Mouse (Mus musculus): ENCODE measurements around the gene Ndufs3. TPM values are rescaled to one million over a fixed set of nuclear protein-coding genes. Genes with fewer than 3 reads are reported as not detected.

The Ndufs3 gene
- polyA plus RNA-seq, 1 experiment = 56.8 TPM

- no peaks in the 10 kb centered on the region for H3K36me3 ChIP-seq (replicated peaks; ENCODE audit: low read length)
- TF ChIP-seq GATA1 (IDR thresholded peaks at IDR 0.05; ENCODE audit: borderline replicate concordance, low read length) (no peak), FLI1 (IDR thresholded peaks at IDR 0.05; ENCODE audit: low read length) (no peak)
- no peak overlapping the region for H3K4me3 ChIP-seq (replicated peaks)
- H3K4me1 ChIP-seq = no peaks in the 10 kb centered on the region
- H3K9me3 ChIP-seq = no peaks in the 10 kb centered on the region
- H3K27me3 ChIP-seq (replicated peaks) = peaks cover 30% of the 10 kb centered on the region
These were observed 27.2 kb upstream of the Ndufs3 start for GRCm38 (mm10) chr2:90931829-90932228.

GRCm38 (mm10) chr2:90928566-90928965 is 23.9 kb upstream of the Ndufs3 start:
- no peak for TF ChIP-seq FLI1 (IDR thresholded peaks at IDR 0.05; ENCODE audit: low read length)
- TF ChIP-seq GATA1 (IDR thresholded peaks at IDR 0.05; ENCODE audit: borderline replicate concordance, low read length) = no peak
- H3K9me3 ChIP-seq = no peaks in the 10 kb centered on the region
- H3K4me3 ChIP-seq (replicated peaks) = no peak overlapping the region
- no peaks in the 10 kb centered on the region for H3K4me1 ChIP-seq
- H3K27me3 ChIP-seq (replicated peaks) = peaks cover 35% of the 10 kb centered on the region
- H3K36me3 ChIP-seq (replicated peaks; ENCODE audit: low read length) = no peaks in the 10 kb centered on the region

- no peak for TF ChIP-seq FLI1 (IDR thresholded peaks at IDR 0.05; ENCODE audit: low read length)
- TF ChIP-seq GATA1 (IDR thresholded peaks at IDR 0.05; ENCODE audit: borderline replicate concordance, low read length) = no peak
- Histone ChIP-seq H3K4me1 (peaks cover 18% of the 10 kb centered on the region), H3K27me3 (replicated peaks) (peaks cover 10% of the 10 kb centered on the region), H3K36me3 (replicated peaks; ENCODE audit: low read length) (no peaks in the 10 kb centered on the region), H3K4me3 (replicated peaks) (no peak overlapping the region), H3K9me3 (no peaks in the 10 kb centered on the region)
These were observed 18.0 kb upstream of the Ndufs3 start for GRCm38 (mm10) chr2:90922636-90923035.

DNA sequence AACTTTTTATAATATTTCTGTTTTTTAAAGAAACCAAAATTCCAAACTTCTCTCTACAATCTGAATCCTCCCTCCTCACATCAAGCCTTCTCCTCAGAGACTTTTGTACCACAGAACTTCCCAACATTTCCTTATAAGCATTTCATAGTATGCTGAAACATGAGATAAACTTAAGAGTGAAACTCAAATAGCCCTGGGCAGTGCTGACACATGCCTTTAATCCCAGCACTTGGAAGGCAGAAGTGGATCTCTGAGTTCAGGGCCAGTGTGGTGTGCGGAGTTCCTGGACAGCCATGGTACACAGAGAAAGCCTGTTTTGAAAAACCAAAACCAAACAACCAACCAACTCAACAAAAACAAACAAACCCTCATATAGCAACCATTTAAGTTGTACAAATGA is 16.6 kb upstream of the Ndufs3 start:
- Histone ChIP-seq H3K36me3 (replicated peaks; ENCODE audit: low read length) (no peaks in the 10 kb centered on the region), H3K9me3 (no peaks in the 10 kb centered on the region), H3K27me3 (replicated peaks) (peaks cover 10% of the 10 kb centered on the region), H3K4me3 (replicated peaks) (no peak overlapping the region), H3K4me1 (peaks cover 28% of the 10 kb centered on the region)
- TF ChIP-seq FLI1 (IDR thresholded peaks at IDR 0.05; ENCODE audit: low read length) (no peak), GATA1 (IDR thresholded peaks at IDR 0.05; ENCODE audit: borderline replicate concordance, low read length) (no peak)

GRCm38 (mm10) chr2:90917999-90918698 is 13.5 kb upstream of the Ndufs3 start:
- Histone ChIP-seq H3K4me3 (replicated peaks) (peak overlapping the region; percentile 96), H3K36me3 (replicated peaks; ENCODE audit: low read length) (peaks cover 21% of the 10 kb centered on the region), H3K27me3 (replicated peaks) (peaks cover 2% of the 10 kb centered on the region), H3K4me1 (peaks cover 43% of the 10 kb centered on the region), H3K9me3 (no peaks in the 10 kb centered on the region)
- TF ChIP-seq GATA1 (IDR thresholded peaks at IDR 0.05; ENCODE audit: borderline replicate concordance, low read length) = no peak
- no peak for TF ChIP-seq FLI1 (IDR thresholded peaks at IDR 0.05; ENCODE audit: low read length)

- Histone ChIP-seq H3K36me3 (replicated peaks; ENCODE audit: low read length) (peaks cover 28% of the 10 kb centered on the region), H3K4me1 (peaks cover 42% of the 10 kb centered on the region), H3K9me3 (no peaks in the 10 kb centered on the region), H3K4me3 (replicated peaks) (peak overlapping the region; percentile 96), H3K27me3 (replicated peaks) (peaks cover 2% of the 10 kb centered on the region)
- no peak for TF ChIP-seq GATA1 (IDR thresholded peaks at IDR 0.05; ENCODE audit: borderline replicate concordance, low read length)
- TF ChIP-seq FLI1 (IDR thresholded peaks at IDR 0.05; ENCODE audit: low read length) = no peak
These were observed 12.8 kb upstream of the Ndufs3 start for GRCm38 (mm10) chr2:90917233-90917998.

DNA sequence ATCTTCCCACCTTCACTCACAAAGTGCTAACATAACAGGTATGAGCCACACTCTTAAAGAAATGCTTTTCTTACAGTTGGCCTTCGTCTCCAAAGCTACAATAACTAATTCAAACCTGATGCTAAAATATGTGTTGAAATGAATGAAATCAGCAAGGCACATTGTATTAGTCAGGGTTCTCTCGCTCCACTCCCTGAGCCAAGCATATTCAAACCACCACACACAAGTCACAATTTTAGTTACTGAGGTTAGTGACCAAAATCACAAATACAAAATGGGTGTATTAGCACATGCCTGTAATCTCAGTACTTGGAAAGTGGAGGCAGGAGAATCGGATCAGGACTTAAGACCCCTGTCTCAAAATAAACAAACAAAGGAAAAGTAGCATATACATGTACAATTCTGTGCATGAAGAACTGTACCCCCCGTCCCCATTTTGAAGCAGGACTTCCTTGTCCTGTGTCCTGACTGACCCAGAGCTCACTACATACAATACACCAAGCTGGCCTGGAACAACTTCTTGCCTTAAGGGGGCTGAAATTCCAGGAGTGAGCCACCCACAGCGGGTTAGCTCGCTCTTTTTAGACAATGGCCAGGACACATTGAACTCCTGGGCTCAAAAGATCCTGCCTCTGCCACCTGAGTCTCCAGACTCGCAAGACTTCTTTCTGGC is 12.1 kb upstream of the Ndufs3 start:
- peak overlapping the region; percentile 96 for H3K4me3 ChIP-seq (replicated peaks)
- peaks cover 34% of the 10 kb centered on the region for H3K36me3 ChIP-seq (replicated peaks; ENCODE audit: low read length)
- H3K4me1 ChIP-seq = peaks cover 39% of the 10 kb centered on the region
- no peaks in the 10 kb centered on the region for H3K9me3 ChIP-seq
- TF ChIP-seq GATA1 (IDR thresholded peaks at IDR 0.05; ENCODE audit: borderline replicate concordance, low read length) = no peak
- no peak for TF ChIP-seq FLI1 (IDR thresholded peaks at IDR 0.05; ENCODE audit: low read length)
- no peaks in the 10 kb centered on the region for H3K27me3 ChIP-seq (replicated peaks)

- H3K4me3 ChIP-seq (replicated peaks) = no peak overlapping the region
- H3K36me3 ChIP-seq (replicated peaks; ENCODE audit: low read length) = peaks cover 46% of the 10 kb centered on the region
- TF ChIP-seq FLI1 (IDR thresholded peaks at IDR 0.05; ENCODE audit: low read length) = no peak
- TF ChIP-seq GATA1 (IDR thresholded peaks at IDR 0.05; ENCODE audit: borderline replicate concordance, low read length) = no peak
- H3K9me3 ChIP-seq = no peaks in the 10 kb centered on the region
- H3K4me1 ChIP-seq = peaks cover 40% of the 10 kb centered on the region
- H3K27me3 ChIP-seq (replicated peaks) = no peaks in the 10 kb centered on the region
These were observed 10.9 kb upstream of the Ndufs3 start for GRCm38 (mm10) chr2:90915516-90915915.

GRCm38 (mm10) chr2:90913671-90914070 is 9.0 kb upstream of the Ndufs3 start:
- Histone ChIP-seq H3K9me3 (no peaks in the 10 kb centered on the region), H3K27me3 (replicated peaks) (no peaks in the 10 kb centered on the region), H3K4me1 (peaks cover 52% of the 10 kb centered on the region), H3K4me3 (replicated peaks) (no peak overlapping the region), H3K36me3 (replicated peaks; ENCODE audit: low read length) (peaks cover 64% of the 10 kb centered on the region)
- no peak for TF ChIP-seq GATA1 (IDR thresholded peaks at IDR 0.05; ENCODE audit: borderline replicate concordance, low read length)
- TF ChIP-seq FLI1 (IDR thresholded peaks at IDR 0.05; ENCODE audit: low read length) = no peak

DNA sequence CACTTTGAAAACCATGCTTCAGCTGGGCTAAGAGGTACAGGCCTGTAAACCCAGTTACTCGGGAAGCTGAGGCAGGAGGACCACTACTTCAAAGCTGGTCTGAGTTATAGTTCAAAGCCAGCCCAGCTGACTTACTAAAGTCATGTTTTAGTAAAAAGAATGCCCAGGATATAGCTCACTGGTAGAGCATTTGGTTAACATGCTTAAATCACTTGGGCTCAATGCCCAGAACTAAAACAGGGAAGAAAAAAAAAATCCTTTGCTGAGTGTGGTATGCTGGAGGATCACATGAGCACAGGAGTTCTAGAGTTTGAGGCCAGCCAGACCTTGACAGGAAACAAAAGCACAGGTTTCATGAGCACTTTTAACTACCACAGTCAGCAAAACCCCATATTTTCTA is 7.0 kb upstream of the Ndufs3 start:
- Histone ChIP-seq H3K36me3 (replicated peaks; ENCODE audit: low read length) (peaks cover 83% of the 10 kb centered on the region), H3K4me3 (replicated peaks) (no peak overlapping the region), H3K4me1 (peaks cover 53% of the 10 kb centered on the region), H3K9me3 (no peaks in the 10 kb centered on the region), H3K27me3 (replicated peaks) (no peaks in the 10 kb centered on the region)
- TF ChIP-seq GATA1 (IDR thresholded peaks at IDR 0.05; ENCODE audit: borderline replicate concordance, low read length) (no peak), FLI1 (IDR thresholded peaks at IDR 0.05; ENCODE audit: low read length) (no peak)

Measured in megakaryocyte, embryonic 14.5 days (primary cell).